Mouse (Mus musculus) limb, embryonic 14.5 days (tissue): Measurements from ENCODE around the gene Ovgp1. TPM values are rescaled to one million over a fixed set of nuclear protein-coding genes. Genes with fewer than 3 reads are reported as not detected.
"Not testable (repeated sequence)": the region's sequence is repeated elsewhere in the genome, so short reads cannot be mapped to it uniquely, and the experiment has no call there.

Source experiments
- ATAC-seq: fragments of 200-750 bp; cut with Nextera tagmentation; 2 replicates; pipeline ENCODE4 v1.8.0; 2017; ENCODE audit warnings: low read depth, moderate number of reproducible peaks, moderate TSS enrichment; ENCODE audit not compliant: low FRiP score
- DNase-seq: peaks from one replicate; pipeline ENCODE4 v3.0.0-alpha.2; 2015; ENCODE audit warnings: low spot score
- H3K27ac ChIP-seq: fragments of 300-500 bp; sonication (generic); replicated peaks from 2 replicates; pipeline ENCODE4 v1.5.1; 2014; ENCODE audit warnings: low read depth, mild to moderate bottlenecking, low read length, moderate library complexity, mixed read lengths
- H3K27me3 ChIP-seq: fragments of 300-500 bp; sonication (generic); 2 replicates; pipeline ENCODE4 v1.6.1; 2014; ENCODE audit warnings: low read length, mixed read lengths; ENCODE audit not compliant: control insufficient read depth, insufficient read depth
- H3K36me3 ChIP-seq: fragments of 300-500 bp; sonication (generic); 2 replicates; pipeline ENCODE4 v1.6.1; 2014; ENCODE audit warnings: mild to moderate bottlenecking, low read length, moderate library complexity, mixed read lengths; ENCODE audit not compliant: control insufficient read depth, insufficient read depth
- H3K4me1 ChIP-seq: fragments of 300-500 bp; sonication (generic); 2 replicates; pipeline ENCODE4 v1.6.1; 2014; ENCODE audit warnings: antibody characterized with exemption, low read length, mixed read lengths; ENCODE audit not compliant: control insufficient read depth, insufficient read depth
- H3K4me2 ChIP-seq: fragments of 300-500 bp; sonication (generic); replicated peaks from 2 replicates; pipeline ENCODE4 v1.6.1; 2014; ENCODE audit warnings: low read depth, mild to moderate bottlenecking, low read length, moderate library complexity; ENCODE audit not compliant: severe bottlenecking
- H3K4me3 ChIP-seq: fragments of 300-500 bp; sonication (generic); replicated peaks from 2 replicates; pipeline ENCODE4 v1.5.1; 2014; ENCODE audit warnings: low read length
- H3K9ac ChIP-seq: fragments of 300-500 bp; sonication (generic); 2 replicates; pipeline ENCODE4 v1.6.1; 2014; ENCODE audit warnings: mild to moderate bottlenecking, low read depth, low read length, moderate library complexity; ENCODE audit not compliant: severe bottlenecking
- H3K9me3 ChIP-seq: fragments of 300-500 bp; sonication (generic); 2 replicates; pipeline ENCODE4 v1.6.1; 2016; ENCODE audit warnings: low read length; ENCODE audit not compliant: control insufficient read depth
- POLR2A ChIP-seq: fragments of 200-500 bp; IDR thresholded peaks from 2 replicates; pipeline ENCODE4 v1.8.0; 2012; ENCODE audit warnings: inconsistent platforms, mild to moderate bottlenecking, moderate library complexity, borderline replicate concordance; ENCODE audit not compliant: insufficient read depth, insufficient read length; ENCODE audit errors: extremely low read depth
- WGBS: fragments of 180-500 bp; shearing (Covaris S2); extraction: QIAGEN DNeasy Blood & Tissue Kit; methylation state at CpG from one replicate; pipeline ENCODE4 v1.1.7; 2014; 5-methylcytosine and 5-hydroxymethylcytosine counted together
- polyA plus RNA-seq, 2 experiments: library from polyadenylated mRNA; depleted of rRNA in 1 of 2; stranded (reverse) in 1 of 2; unstranded in 1 of 2; fragments of >200 nt; fragmentation: Nextera tagmentation in 1 of 2; extraction: Ambion mirVana in 1 of 2; gene quantifications; 2 replicates each; pipeline versions ENCODE4 v1.2.1 to v1.2.3; 2012 to 2014

Ovgp1 gene
- polyA plus RNA-seq, 2 experiments, result 0.37 to 3.6 TPM

DNA sequence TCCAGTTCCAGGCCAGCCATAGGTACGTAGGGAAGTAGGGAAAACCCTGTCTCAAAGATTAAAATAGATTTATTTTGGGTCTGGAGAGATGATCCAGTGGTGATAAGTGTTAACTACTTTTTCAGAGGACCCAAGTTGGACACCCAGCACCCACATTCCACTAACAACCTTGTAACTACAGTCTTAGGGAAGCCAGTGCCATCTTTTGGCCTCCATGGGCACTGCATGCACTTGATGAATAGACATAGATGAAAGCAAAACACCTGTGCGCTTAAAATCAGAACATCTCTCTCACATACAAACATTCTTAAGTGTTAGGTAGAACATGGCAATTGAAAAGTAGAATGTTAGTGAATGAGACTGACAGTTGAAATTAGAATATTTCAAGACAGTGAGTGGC, 12.8 kb upstream of the Ovgp1 start:
- ATAC-seq (no peak), DNase-seq (no peak)
- no peak for TF ChIP-seq POLR2A
- Histone ChIP-seq H3K36me3 (peaks cover 46% of the 10 kb centered on the region), H3K27ac (no peak overlapping the region), H3K4me3 (peak overlapping the region; percentile 97; the same call in 1 of the 2 replicates), H3K9me3 (no peaks in the 10 kb centered on the region), H3K27me3 (no peaks in the 10 kb centered on the region), H3K4me1 (peaks cover 16% of the 10 kb centered on the region), H3K4me2 (peak overlapping the region; percentile 78; the same call in 1 of the 2 replicates), H3K9ac (no peak overlapping the region)
- 89% methylated on average over 2 of the region's 2 CpGs for WGBS

DNA sequence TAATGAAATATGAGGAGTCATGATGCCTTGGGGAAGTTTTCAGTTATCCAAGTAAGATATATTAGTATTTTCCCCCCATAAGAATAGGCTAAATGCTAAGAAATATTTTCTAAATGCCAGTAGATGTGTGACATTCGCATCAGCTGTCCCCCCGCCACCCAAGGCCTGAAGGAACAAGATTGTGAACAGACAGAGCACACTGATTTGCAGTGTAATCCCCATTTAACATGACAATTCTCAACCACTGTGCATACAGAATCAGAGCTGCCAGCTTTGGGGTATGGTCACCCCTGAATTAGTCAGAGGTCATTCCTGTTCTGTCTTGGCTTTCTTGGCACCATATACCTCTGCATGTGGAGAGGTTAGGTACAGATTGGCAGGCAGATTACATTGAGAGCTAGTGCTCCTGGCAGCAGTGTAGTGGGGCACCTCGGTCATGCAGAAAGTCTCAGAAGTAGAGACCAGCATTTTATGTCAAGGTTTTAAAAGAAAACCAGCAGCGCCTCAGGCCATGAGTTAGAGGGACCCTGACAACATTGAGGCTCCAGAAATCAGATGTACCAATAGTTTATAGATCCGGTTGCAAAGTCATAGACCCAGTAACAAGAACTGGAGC, 1.6 kb upstream of the Ovgp1 start:
- Histone ChIP-seq H3K9me3 (no peaks in the 10 kb centered on the region), H3K27me3 (no peaks in the 10 kb centered on the region), H3K36me3 (peaks cover 34% of the 10 kb centered on the region), H3K9ac (no peak overlapping the region), H3K27ac (no peak overlapping the region), H3K4me2 (no peak overlapping the region), H3K4me1 (no peaks in the 10 kb centered on the region), H3K4me3 (no peak overlapping the region)
- DNase-seq (no peak), ATAC-seq (no peak)
- 80% methylated on average over 5 of the region's 5 CpGs for WGBS
- TF ChIP-seq POLR2A, result no peak

DNA sequence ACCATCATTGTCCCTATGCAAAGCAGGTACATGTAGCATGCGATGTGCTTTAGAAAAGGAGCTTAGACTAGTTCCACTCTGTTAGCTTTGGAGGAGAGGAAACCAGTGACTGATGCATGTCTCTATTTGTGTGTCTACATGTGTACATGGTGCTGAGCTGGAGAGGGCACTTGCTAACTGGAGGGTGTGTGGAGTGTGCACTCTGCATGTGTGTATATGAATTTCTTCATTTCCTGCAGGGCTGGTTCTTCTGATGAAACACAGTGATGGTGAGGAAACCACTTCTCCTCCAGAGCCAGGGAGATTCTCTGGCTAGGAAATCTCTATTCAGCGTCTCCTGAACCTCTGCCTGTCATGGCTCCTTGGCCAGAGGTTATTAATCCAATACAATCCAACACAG, 663 bp downstream of the Ovgp1 start:
- no peaks in the 10 kb centered on the region for H3K9me3 ChIP-seq
- H3K9ac ChIP-seq, result no peak overlapping the region
- no peak overlapping the region for H3K27ac ChIP-seq
- H3K27me3 ChIP-seq, result no peaks in the 10 kb centered on the region
- H3K4me3 ChIP-seq, result no peak overlapping the region
- ATAC-seq, result no peak
- no peak for DNase-seq
- no peak overlapping the region for H3K4me2 ChIP-seq
- TF ChIP-seq POLR2A, result no peak
- peaks cover 13% of the 10 kb centered on the region for H3K36me3 ChIP-seq
- no peaks in the 10 kb centered on the region for H3K4me1 ChIP-seq
- 91% methylated on average over 2 of the region's 2 CpGs for WGBS

DNA sequence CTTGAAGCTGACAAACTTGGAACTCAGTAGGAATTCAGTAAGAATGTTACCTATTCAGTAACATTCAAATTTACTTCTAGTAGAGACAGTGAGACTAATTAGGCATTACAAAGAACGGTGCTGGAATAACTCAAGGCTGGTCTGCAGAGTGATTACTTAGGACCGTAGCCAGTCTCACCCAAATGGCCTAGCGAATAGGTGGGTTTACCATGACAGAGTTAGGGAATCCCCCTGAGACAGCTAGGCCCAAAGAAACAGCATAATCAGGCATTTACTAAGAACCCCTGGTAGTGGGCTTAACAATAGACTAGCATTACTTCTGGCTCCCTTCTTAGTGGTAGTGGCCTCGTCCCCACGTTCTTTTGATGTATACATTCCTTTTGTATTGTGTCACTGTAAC, 16.1 kb downstream of the Ovgp1 start:
- DNase-seq, H3K9me3 ChIP-seq, H3K9ac ChIP-seq, H3K4me3 ChIP-seq, H3K4me1 ChIP-seq, H3K27ac ChIP-seq, H3K4me2 ChIP-seq, ATAC-seq, H3K36me3 ChIP-seq, H3K27me3 ChIP-seq: not testable (repeated sequence)
- 58% methylated on average over 5 of the region's 5 CpGs for WGBS

DNA sequence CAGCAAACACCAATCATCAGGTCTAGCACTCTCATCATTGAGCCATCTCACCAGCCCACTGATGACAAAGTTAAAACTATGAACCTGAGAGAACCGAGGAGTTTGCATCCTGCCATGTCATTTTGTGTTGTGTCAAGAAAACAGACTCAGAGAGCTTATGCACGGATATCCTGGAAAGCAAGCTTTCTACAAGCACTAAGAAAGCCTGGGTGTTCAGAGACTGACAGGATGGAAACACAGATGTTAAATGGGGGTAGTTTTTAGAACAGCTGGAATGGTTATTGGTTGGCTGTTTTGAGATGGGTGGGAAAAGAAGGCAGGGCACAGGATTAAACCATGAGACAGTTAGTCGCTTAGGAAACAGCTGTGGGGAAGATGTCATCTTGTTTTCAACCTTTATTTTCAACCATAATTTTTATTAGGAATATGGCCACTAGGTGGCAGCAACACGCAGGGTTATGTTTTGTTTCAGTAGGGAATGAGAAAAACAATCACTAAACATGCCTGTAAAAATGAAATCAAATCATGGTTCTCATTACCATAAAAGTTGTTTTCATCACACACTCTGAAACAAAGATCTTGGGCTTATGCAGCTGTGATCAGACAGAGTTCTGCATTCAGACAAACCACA, 18.3 kb downstream of the Ovgp1 start:
- Histone ChIP-seq H3K9me3 (no peaks in the 10 kb centered on the region), H3K4me3 (no peak overlapping the region), H3K27ac (no peak overlapping the region), H3K4me1 (no peaks in the 10 kb centered on the region), H3K36me3 (no peaks in the 10 kb centered on the region), H3K9ac (no peak overlapping the region), H3K27me3 (no peaks in the 10 kb centered on the region), H3K4me2 (no peak overlapping the region)
- no peak for TF ChIP-seq POLR2A
- ATAC-seq, result peak; percentile 37; the same call in 1 of the 2 replicates
- peak; percentile 80 for DNase-seq
- WGBS, result 30% methylated on average over 4 of the region's 4 CpGs
